Mouse (Mus musculus) liver, embryonic 14.5 days (tissue): ENCODE measurements around the gene Nid2. TPM values are rescaled to one million over a fixed set of nuclear protein-coding genes. Genes with fewer than 3 reads are reported as not detected.

ENCODE experiments used
- ATAC-seq: fragments of 200-750 bp; cut with Nextera tagmentation; 2 replicates; pipeline ENCODE4 v1.8.0; 2017; ENCODE audit warnings: moderate number of reproducible peaks, mild to moderate bottlenecking, moderate library complexity; ENCODE audit not compliant: insufficient read depth
- DNase-seq, 3 experiments: peaks; one replicate each; pipeline ENCODE4 v3.0.0-alpha.2; 2012 to 2013; ENCODE audit warnings: low read depth in 3 of 3, low spot score in 3 of 3
- H3K27ac ChIP-seq: fragments of 300-500 bp; sonication (generic); 2 replicates; pipeline ENCODE4 v1.5.1; 2014; ENCODE audit warnings: moderate library complexity, mild to moderate bottlenecking, control low read depth, inconsistent platforms
- H3K27me3 ChIP-seq: fragments of 300-500 bp; sonication (generic); 2 replicates; pipeline ENCODE4 v1.6.1; 2014; ENCODE audit warnings: mild to moderate bottlenecking, low read length, moderate library complexity; ENCODE audit not compliant: control insufficient read depth, insufficient read depth
- H3K36me3 ChIP-seq: fragments of 300-500 bp; sonication (generic); replicated peaks from 2 replicates; pipeline ENCODE4 v1.6.1; 2014; ENCODE audit warnings: low read depth; ENCODE audit not compliant: control insufficient read depth, insufficient read depth
- H3K4me1 ChIP-seq, 2 experiments: fragments of 200-500 bp in 1 of 2; fragments of 300-500 bp in 1 of 2; sonication (generic) in 1 of 2; replicated peaks; 2 replicates each; pipeline ENCODE4 v1.6.1; 2012 to 2014; ENCODE audit warnings: antibody characterized with exemption in 1 of 2, inconsistent platforms in 1 of 2, low read length in 1 of 2; ENCODE audit not compliant: control insufficient read depth in 2 of 2, insufficient read depth in 2 of 2
- H3K4me2 ChIP-seq: fragments of 300-500 bp; sonication (generic); 2 replicates; pipeline ENCODE4 v1.6.1; 2014; ENCODE audit warnings: low read depth, mild to moderate bottlenecking, control low read depth, moderate library complexity
- H3K4me3 ChIP-seq, 2 experiments: fragments of 200-500 bp in 1 of 2; fragments of 300-500 bp in 1 of 2; sonication (generic) in 1 of 2; 2 replicates each; pipeline ENCODE4 v1.5.1; 2012 to 2014; ENCODE audit warnings: low read depth in 2 of 2, low read length in 2 of 2, mild to moderate bottlenecking in 2 of 2, control low read depth in 1 of 2, inconsistent platforms in 1 of 2, moderate library complexity in 1 of 2; ENCODE audit not compliant: insufficient read depth in 1 of 2
- H3K9ac ChIP-seq: fragments of 300-500 bp; sonication (generic); replicated peaks from 2 replicates; pipeline ENCODE4 v1.6.1; 2014; ENCODE audit warnings: mild to moderate bottlenecking, control low read depth, moderate library complexity
- H3K9me3 ChIP-seq: fragments of 300-500 bp; sonication (generic); 2 replicates; pipeline ENCODE4 v1.6.1; 2016; ENCODE audit warnings: low read length, mixed read lengths; ENCODE audit not compliant: control insufficient read depth
- CTCF ChIP-seq: IDR thresholded peaks from 2 replicates; pipeline ENCODE4 v1.5.1; 2016; ENCODE audit warnings: antibody characterized with exemption, low read depth, control low read depth
- EP300 ChIP-seq: IDR thresholded peaks from 2 replicates; pipeline ENCODE4 v1.6.1; 2016; ENCODE audit warnings: antibody characterized with exemption, low read depth
- WGBS: fragments of 180-500 bp; shearing (Covaris S2); extraction: QIAGEN DNeasy Blood & Tissue Kit; methylation state at CpG from one replicate; pipeline ENCODE4 v1.1.7; 2014; ENCODE audit not compliant: insufficient replicate concordance; 5-methylcytosine and 5-hydroxymethylcytosine counted together
- polyA plus RNA-seq, 2 experiments: library from polyadenylated mRNA; depleted of rRNA in 1 of 2; stranded (reverse) in 1 of 2; unstranded in 1 of 2; fragments of >200 nt; fragmentation: Nextera tagmentation in 1 of 2; extraction: Ambion mirVana in 1 of 2; gene quantifications; 2 replicates each; pipeline versions ENCODE4 v1.2.1 to v1.2.3; 2012 to 2014

The Nid2 gene
- polyA plus RNA-seq, 2 experiments, result 6.2 to 10.6 TPM

GRCm38 (mm10) chr14:19796541-19797304, 45.7 kb downstream of the Nid2 start:
- ATAC-seq (peak; percentile 62; the same call in 1 of the 2 replicates), DNase-seq (no peak)
- TF ChIP-seq EP300, result 0 out of 2 replicates have a peak, but pooled peaks have one; percentile 27
- no peak for TF ChIP-seq CTCF

GRCm38 (mm10) chr14:19800485-19800884, 49.4 kb downstream of the Nid2 start:
- WGBS, result 19% methylated on average over 2 of the region's 2 CpGs

More at GRCm38 (mm10) chr14:19796541-19797304, 45.7 kb downstream of the Nid2 start:
- H3K36me3 ChIP-seq, result no peaks in the 10 kb centered on the region
- WGBS, result 27% methylated on average over 18 of the region's 18 CpGs
- no peak overlapping the region for H3K9ac ChIP-seq
- H3K4me2 ChIP-seq, result peak overlapping the region; percentile 19; the same call in 1 of the 2 replicates
- no peak overlapping the region for H3K27ac ChIP-seq
- no peak overlapping the region for H3K4me3 ChIP-seq
- H3K4me1 ChIP-seq, result peaks cover 0 to 8% of the 10 kb centered on the region in 2 experiments; a peak in 3 of 4 replicates
- H3K9me3 ChIP-seq, result no peaks in the 10 kb centered on the region
- no peaks in the 10 kb centered on the region for H3K27me3 ChIP-seq

GRCm38 (mm10) chr14:19801474-19802215, 50.6 kb downstream of the Nid2 start:
- no peaks in the 10 kb centered on the region for H3K36me3 ChIP-seq
- H3K4me3 ChIP-seq, result no peak overlapping the region
- H3K4me2 ChIP-seq, result no peak overlapping the region
- DNase-seq (no peak), ATAC-seq (no peak)
- no peaks in the 10 kb centered on the region for H3K9me3 ChIP-seq
- H3K9ac ChIP-seq, result no peak overlapping the region
- WGBS, result 70% methylated on average over 8 of the region's 8 CpGs
- H3K27me3 ChIP-seq, result no peaks in the 10 kb centered on the region
- H3K27ac ChIP-seq, result no peak overlapping the region
- TF ChIP-seq CTCF (no peak), EP300 (no peak)
- H3K4me1 ChIP-seq, result peaks cover 0 to 11% of the 10 kb centered on the region in 2 experiments; a peak in 2 of 4 replicates

More at GRCm38 (mm10) chr14:19800485-19800884, 49.4 kb downstream of the Nid2 start:
- no peak for TF ChIP-seq EP300
- TF ChIP-seq CTCF, result no peak
- H3K4me1 ChIP-seq, result peaks cover 0 to 14% of the 10 kb centered on the region in 2 experiments; a peak in 3 of 4 replicates
- no peaks in the 10 kb centered on the region for H3K9me3 ChIP-seq
- ATAC-seq (no peak), DNase-seq (no peak)
- no peak overlapping the region for H3K27ac ChIP-seq
- no peaks in the 10 kb centered on the region for H3K27me3 ChIP-seq
- no peak overlapping the region for H3K9ac ChIP-seq
- no peak overlapping the region for H3K4me2 ChIP-seq
- H3K36me3 ChIP-seq, result no peaks in the 10 kb centered on the region
- no peak overlapping the region for H3K4me3 ChIP-seq

- ATAC-seq (no peak), DNase-seq (no peak)
- no peak overlapping the region for H3K4me2 ChIP-seq
- WGBS, result 29% methylated on average over 4 of the region's 4 CpGs
- H3K9ac ChIP-seq, result no peak overlapping the region
- TF ChIP-seq EP300 (no peak), CTCF (no peak)
- no peak overlapping the region for H3K27ac ChIP-seq
- H3K4me3 ChIP-seq, result no peak overlapping the region
- peaks cover 0 to 6% of the 10 kb centered on the region in 2 experiments; a peak in 1 of 4 replicates for H3K4me1 ChIP-seq
- no peaks in the 10 kb centered on the region for H3K27me3 ChIP-seq
- no peaks in the 10 kb centered on the region for H3K36me3 ChIP-seq
- no peaks in the 10 kb centered on the region for H3K9me3 ChIP-seq
These were observed 52.2 kb downstream of the Nid2 start for GRCm38 (mm10) chr14:19803222-19803621.

GRCm38 (mm10) chr14:19803623-19804022, 52.6 kb downstream of the Nid2 start:
- ATAC-seq, result no peak

More at GRCm38 (mm10) chr14:19803623-19804022, 52.6 kb downstream of the Nid2 start:
- Histone ChIP-seq H3K36me3 (no peaks in the 10 kb centered on the region), H3K4me1 (peaks cover 0 to 6% of the 10 kb centered on the region in 2 experiments; a peak in 1 of 4 replicates), H3K27me3 (no peaks in the 10 kb centered on the region), H3K9ac (no peak overlapping the region), H3K4me2 (no peak overlapping the region), H3K9me3 (no peaks in the 10 kb centered on the region), H3K4me3 (no peak overlapping the region), H3K27ac (no peak overlapping the region)
- no peak for DNase-seq
- TF ChIP-seq EP300 (no peak), CTCF (no peak)
- WGBS, result 40% methylated on average over 10 of the region's 10 CpGs
